Mouse (Mus musculus) forebrain, embryonic 13.5 days (tissue): ENCODE measurements at regions not wholly inside any gene's neighbourhood (a gene's known extent, or its start where the extent isn't known, plus 50 kb on each side); places are given as distances from the start of the nearest gene placed in this dataset.
"Not testable (repeated sequence)": the region's sequence is repeated elsewhere in the genome, so short reads cannot be mapped to it uniquely, and the experiment has no call there.

Source experiments
- ATAC-seq: fragments of 200-750 bp; cut with Nextera tagmentation; 2 replicates; pipeline ENCODE4 v1.8.0; 2017
- H3K27ac ChIP-seq: fragments of 300-500 bp; sonication (generic); 2 replicates; pipeline ENCODE4 v1.5.1; 2015; ENCODE audit warnings: inconsistent platforms, mild to moderate bottlenecking, moderate library complexity
- H3K27me3 ChIP-seq: fragments of 300-500 bp; sonication (generic); 2 replicates; pipeline ENCODE4 v1.6.1; 2015; ENCODE audit warnings: mild to moderate bottlenecking, inconsistent platforms
- H3K36me3 ChIP-seq: fragments of 300-500 bp; sonication (generic); 2 replicates; pipeline ENCODE4 v1.6.1; 2015; ENCODE audit warnings: mild to moderate bottlenecking, inconsistent platforms; ENCODE audit not compliant: poor library complexity, severe bottlenecking
- H3K4me1 ChIP-seq: fragments of 300-500 bp; sonication (generic); 2 replicates; pipeline ENCODE4 v1.6.1; 2015; ENCODE audit warnings: inconsistent platforms
- H3K4me2 ChIP-seq: fragments of 300-500 bp; sonication (generic); 2 replicates; pipeline ENCODE4 v1.6.1; 2015; ENCODE audit warnings: inconsistent platforms, mild to moderate bottlenecking, moderate library complexity
- H3K4me3 ChIP-seq: fragments of 300-500 bp; sonication (generic); 2 replicates; pipeline ENCODE4 v1.5.1; 2015; ENCODE audit warnings: mild to moderate bottlenecking, inconsistent platforms
- H3K9ac ChIP-seq: fragments of 300-500 bp; sonication (generic); 2 replicates; pipeline ENCODE4 v1.6.1; 2015; ENCODE audit warnings: mild to moderate bottlenecking, inconsistent platforms
- H3K9me3 ChIP-seq: fragments of 300-500 bp; sonication (generic); replicated peaks from 2 replicates; pipeline ENCODE4 v1.6.1; 2016; ENCODE audit warnings: inconsistent platforms
- WGBS: fragments of 180-500 bp; shearing (Covaris S2); methylation state at CpG from one replicate; pipeline ENCODE4 v1.1.7; 2015; 5-methylcytosine and 5-hydroxymethylcytosine counted together

- Histone ChIP-seq H3K4me3 (no peak overlapping the region), H3K36me3 (no peaks in the 10 kb centered on the region)
Observed at GRCm38 (mm10) chr10:8136662-8137061, 180.6 kb upstream of the Tab2 start.

DNA sequence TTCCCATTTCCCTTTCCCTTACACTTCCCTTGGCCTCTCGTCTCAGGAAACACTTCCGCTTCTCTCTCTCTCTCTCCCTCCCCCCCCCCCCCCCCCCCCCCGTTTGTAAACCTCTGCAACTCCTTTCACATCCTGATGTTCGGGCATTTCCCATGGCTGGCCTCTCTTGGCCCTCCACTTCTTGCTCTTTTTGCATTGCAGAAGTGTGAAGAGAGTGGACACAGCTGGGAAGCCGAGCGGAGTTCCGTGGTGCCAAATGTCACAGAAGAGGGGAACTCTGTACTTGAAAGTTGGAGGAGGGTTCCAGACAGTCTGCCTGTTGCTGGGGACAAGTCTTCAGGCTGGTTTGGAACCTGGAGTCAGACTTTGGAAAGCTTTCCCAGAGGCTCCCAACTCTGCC lies 179.2 kb upstream of the Tab2 start:
- Histone ChIP-seq H3K36me3 (no peaks in the 10 kb centered on the region), H3K27ac (no peak overlapping the region), H3K4me1 (peaks cover 14% of the 10 kb centered on the region), H3K27me3 (no peaks in the 10 kb centered on the region), H3K9me3 (no peaks in the 10 kb centered on the region), H3K9ac (no peak overlapping the region), H3K4me2 (no peak overlapping the region), H3K4me3 (no peak overlapping the region)
- 60% methylated on average over 5 of the region's 7 CpGs for WGBS
- no peak for ATAC-seq

More at GRCm38 (mm10) chr10:8136662-8137061, 180.6 kb upstream of the Tab2 start:
- Histone ChIP-seq H3K9ac (no peak overlapping the region), H3K27ac (no peak overlapping the region), H3K4me2 (no peak overlapping the region), H3K9me3 (no peaks in the 10 kb centered on the region), H3K4me1 (peaks cover 14% of the 10 kb centered on the region), H3K27me3 (no peaks in the 10 kb centered on the region)
- no peak for ATAC-seq
- WGBS: 73% methylated on average over 3 of the region's 3 CpGs

DNA sequence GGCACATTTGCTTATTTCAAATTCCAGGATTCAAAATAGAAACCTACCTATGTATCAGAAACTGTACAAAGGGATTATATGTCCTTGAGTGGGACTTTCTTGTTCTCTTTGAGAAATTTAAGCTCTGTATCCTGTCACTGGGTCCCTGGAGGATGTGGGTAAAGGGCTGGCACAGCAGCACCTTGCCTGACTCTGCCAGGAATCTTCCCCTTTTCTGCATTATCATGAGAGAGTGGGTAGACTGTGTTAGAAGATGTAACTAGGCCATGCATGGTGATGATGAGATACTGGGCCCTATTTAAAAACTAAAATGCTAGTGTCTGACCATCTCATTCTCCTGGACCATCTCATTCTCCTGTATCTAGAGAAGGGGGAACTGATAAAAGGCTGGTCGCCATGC lies 178.4 kb upstream of the Tab2 start:
- 95% methylated on average over 1 of the region's 1 CpGs for WGBS
- H3K27me3 ChIP-seq: no peaks in the 10 kb centered on the region
- H3K4me3 ChIP-seq: no peak overlapping the region
- no peak for ATAC-seq
- no peak overlapping the region for H3K4me2 ChIP-seq
- H3K9ac ChIP-seq: no peak overlapping the region
- H3K9me3 ChIP-seq: no peaks in the 10 kb centered on the region
- H3K4me1 ChIP-seq: peaks cover 14% of the 10 kb centered on the region
- no peaks in the 10 kb centered on the region for H3K36me3 ChIP-seq
- no peak overlapping the region for H3K27ac ChIP-seq

DNA sequence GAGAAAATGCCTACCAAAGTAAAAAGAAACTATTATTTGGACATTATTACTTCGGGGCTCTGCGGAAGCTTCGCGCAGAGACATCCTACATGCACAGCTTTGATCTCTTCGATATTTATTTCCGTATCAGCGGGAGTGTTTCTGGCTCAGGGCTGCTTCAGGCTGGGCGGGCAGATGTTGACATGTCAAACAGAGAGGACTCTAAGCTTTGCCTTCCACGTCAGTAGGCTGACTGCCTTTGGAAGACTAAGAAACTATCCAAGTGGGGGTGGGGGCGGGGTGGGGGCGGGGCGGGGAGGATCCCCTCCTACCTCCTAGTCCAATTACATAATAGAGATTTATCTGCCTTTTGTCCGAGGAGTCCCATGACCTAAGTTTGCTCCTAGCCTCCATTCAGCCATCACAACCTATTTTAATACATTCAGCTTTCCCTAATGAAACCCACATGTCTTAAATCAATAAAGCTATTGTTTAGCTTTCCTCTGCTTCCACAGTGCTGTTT lies 177.5 kb upstream of the Tab2 start:
- Histone ChIP-seq H3K27ac (no peak overlapping the region), H3K36me3 (no peaks in the 10 kb centered on the region), H3K4me2 (peak overlapping the region; percentile 45), H3K4me3 (no peak overlapping the region; the same call in 1 of the 2 replicates), H3K9me3 (no peaks in the 10 kb centered on the region), H3K27me3 (no peaks in the 10 kb centered on the region), H3K9ac (no peak overlapping the region), H3K4me1 (peaks cover 14% of the 10 kb centered on the region)
- 12% methylated on average over 13 of the region's 13 CpGs for WGBS
- peak; percentile 57; the same call in 1 of the 2 replicates for ATAC-seq

DNA sequence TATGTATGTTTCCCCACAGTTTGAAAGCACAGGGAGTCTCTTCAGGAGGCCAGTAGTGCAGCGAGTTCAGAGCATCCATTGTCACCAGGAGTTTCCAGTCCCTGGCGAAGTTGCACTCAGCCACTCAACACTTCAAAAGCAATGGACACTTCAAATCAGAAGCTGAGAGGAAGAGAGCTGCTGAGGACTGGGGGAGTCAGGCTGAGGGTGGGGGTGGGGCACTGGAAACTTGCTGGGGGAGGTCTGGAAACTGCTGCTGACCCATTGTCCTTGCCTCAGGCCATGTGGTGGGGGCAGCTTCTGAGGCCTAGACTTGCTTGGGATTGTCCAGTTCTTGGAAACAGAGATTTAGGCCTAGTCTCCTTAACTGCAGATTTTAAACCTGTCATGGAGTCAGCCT lies 176.8 kb upstream of the Tab2 start:
- no peak overlapping the region for H3K4me3 ChIP-seq
- ATAC-seq: 0 out of 2 replicates have a peak, but pooled peaks have one; percentile 4
- no peak overlapping the region for H3K9ac ChIP-seq
- H3K9me3 ChIP-seq: no peaks in the 10 kb centered on the region
- no peaks in the 10 kb centered on the region for H3K27me3 ChIP-seq
- H3K27ac ChIP-seq: no peak overlapping the region
- H3K4me1 ChIP-seq: peaks cover 14% of the 10 kb centered on the region
- H3K36me3 ChIP-seq: no peaks in the 10 kb centered on the region
- WGBS: 34% methylated on average over 2 of the region's 2 CpGs
- no peak overlapping the region for H3K4me2 ChIP-seq

DNA sequence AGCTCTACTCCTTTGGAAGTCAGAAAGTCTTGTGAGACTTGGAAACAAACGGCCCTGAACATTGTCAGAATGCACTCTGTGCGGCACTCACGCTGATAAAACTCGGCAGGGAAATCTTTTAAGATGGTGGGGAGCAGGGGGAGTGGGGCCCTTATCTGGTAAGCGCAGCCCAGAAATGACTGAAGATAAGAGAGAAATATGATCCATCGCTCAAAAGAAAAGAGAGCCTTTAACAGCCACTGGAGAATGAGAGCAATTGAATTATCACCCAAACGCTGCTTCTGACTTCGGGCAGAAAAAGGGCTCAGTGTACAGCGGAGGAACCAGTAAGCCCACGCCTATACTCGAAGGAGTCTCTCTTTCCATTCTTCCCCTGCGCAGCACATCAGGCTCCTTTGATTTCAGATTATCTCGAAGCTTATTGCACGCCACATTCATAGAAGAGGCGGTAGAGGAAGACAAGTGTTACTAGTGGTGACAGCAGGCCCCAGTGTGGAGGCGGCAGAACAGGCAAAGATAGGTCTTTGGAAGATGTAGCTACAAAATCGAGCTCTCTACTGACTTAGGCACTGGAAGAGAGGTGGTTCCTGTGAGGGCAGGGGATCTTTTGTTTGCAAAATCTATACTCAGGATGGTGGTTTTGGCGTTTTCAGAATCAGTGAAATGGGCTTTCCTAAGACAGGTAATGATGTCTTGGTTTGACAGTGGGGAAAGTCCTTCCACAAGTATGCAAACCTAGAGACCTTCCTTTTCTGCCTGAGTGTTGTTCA lies 174.6 kb upstream of the Tab2 start:
- Histone ChIP-seq H3K36me3 (no peaks in the 10 kb centered on the region), H3K4me3 (no peak overlapping the region), H3K9ac (no peak overlapping the region), H3K4me2 (no peak overlapping the region), H3K9me3 (no peaks in the 10 kb centered on the region), H3K27ac (no peak overlapping the region), H3K4me1 (peaks cover 14% of the 10 kb centered on the region), H3K27me3 (no peaks in the 10 kb centered on the region)
- WGBS: 67% methylated on average over 18 of the region's 18 CpGs
- no peak; the same call in 1 of the 2 replicates for ATAC-seq

GRCm38 (mm10) chr10:8130057-8130456 lies 174.0 kb upstream of the Tab2 start:
- H3K27me3 ChIP-seq: no peaks in the 10 kb centered on the region
- no peak for ATAC-seq
- no peaks in the 10 kb centered on the region for H3K36me3 ChIP-seq
- no peak overlapping the region for H3K4me2 ChIP-seq
- H3K9me3 ChIP-seq: no peaks in the 10 kb centered on the region
- H3K27ac ChIP-seq: no peak overlapping the region
- no peak overlapping the region for H3K4me3 ChIP-seq
- peaks cover 14% of the 10 kb centered on the region for H3K4me1 ChIP-seq
- 82% methylated on average over 8 of the region's 8 CpGs for WGBS
- H3K9ac ChIP-seq: no peak overlapping the region

- H3K27ac ChIP-seq: no peak overlapping the region
- no peak overlapping the region for H3K4me2 ChIP-seq
- no peak overlapping the region for H3K4me3 ChIP-seq
- 94% methylated on average over 1 of the region's 1 CpGs for WGBS
- H3K9ac ChIP-seq: no peak overlapping the region
- no peak for ATAC-seq
- H3K27me3 ChIP-seq: no peaks in the 10 kb centered on the region
- H3K9me3 ChIP-seq: no peaks in the 10 kb centered on the region
- H3K4me1 ChIP-seq: no peaks in the 10 kb centered on the region
- H3K36me3 ChIP-seq: no peaks in the 10 kb centered on the region
Observed at GRCm38 (mm10) chr10:8124124-8124523, 168.1 kb upstream of the Tab2 start.

GRCm38 (mm10) chr10:8121895-8122294 lies 165.9 kb upstream of the Tab2 start:
- Histone ChIP-seq H3K27ac (no peak overlapping the region), H3K9ac (no peak overlapping the region), H3K4me3 (no peak overlapping the region), H3K9me3 (no peaks in the 10 kb centered on the region), H3K4me1 (no peaks in the 10 kb centered on the region), H3K27me3 (no peaks in the 10 kb centered on the region), H3K36me3 (no peaks in the 10 kb centered on the region), H3K4me2 (no peak overlapping the region)
- WGBS: 85% methylated on average over 4 of the region's 4 CpGs
- no peak for ATAC-seq

DNA sequence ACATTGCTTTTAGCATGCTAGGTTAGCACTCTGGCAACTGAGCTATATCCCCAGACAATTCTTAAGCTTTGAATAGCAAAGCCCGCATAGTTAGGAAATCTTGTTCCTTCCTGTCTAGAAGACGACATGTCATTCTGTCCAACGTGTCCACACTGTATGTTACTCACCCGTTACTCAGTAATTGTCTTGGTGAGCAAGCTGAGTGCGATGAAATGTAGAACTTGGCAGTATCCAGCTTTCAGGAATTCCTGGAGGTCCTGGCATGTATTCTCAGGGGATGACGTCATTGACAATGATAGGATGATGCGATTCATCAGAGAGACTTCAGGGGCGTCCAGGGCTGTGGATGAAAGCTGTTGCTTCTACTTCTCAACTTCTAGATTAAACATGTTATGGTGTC lies 160.8 kb upstream of the Tab2 start:
- Histone ChIP-seq H3K9me3 (no peaks in the 10 kb centered on the region), H3K4me1 (no peaks in the 10 kb centered on the region), H3K36me3 (no peaks in the 10 kb centered on the region), H3K9ac (no peak overlapping the region), H3K4me3 (no peak overlapping the region), H3K4me2 (no peak overlapping the region), H3K27me3 (no peaks in the 10 kb centered on the region), H3K27ac (no peak overlapping the region)
- WGBS: 81% methylated on average over 8 of the region's 8 CpGs
- ATAC-seq: no peak

- H3K4me3 ChIP-seq, H3K27me3 ChIP-seq, H3K4me2 ChIP-seq, ATAC-seq, H3K9ac ChIP-seq, H3K27ac ChIP-seq, H3K9me3 ChIP-seq, H3K4me1 ChIP-seq, H3K36me3 ChIP-seq: not testable (repeated sequence)
- WGBS: 46% methylated on average over 5 of the region's 5 CpGs
Observed at GRCm38 (mm10) chr10:8114932-8115331, 158.9 kb upstream of the Tab2 start.

DNA sequence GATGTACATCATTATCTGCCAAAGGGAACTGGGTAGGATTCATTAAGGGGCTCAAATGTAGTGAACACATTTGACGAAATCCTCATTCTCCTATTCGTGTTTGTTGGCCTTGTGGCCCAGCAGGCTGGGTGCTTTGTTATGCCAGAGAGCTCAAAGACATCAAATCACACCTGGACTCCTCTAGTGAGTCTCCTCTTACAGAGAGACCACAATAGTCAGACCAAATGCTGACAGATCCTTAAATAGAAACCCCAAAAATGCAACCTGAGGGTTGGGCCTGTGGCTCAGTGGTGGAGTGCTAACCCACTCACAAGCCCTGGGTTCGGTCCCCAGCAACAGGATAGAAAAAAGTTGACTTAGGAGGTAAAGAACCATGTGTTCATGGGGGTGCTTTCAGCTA lies 158.5 kb upstream of the Tab2 start:
- Histone ChIP-seq H3K4me2 (no peak overlapping the region), H3K27ac (no peak overlapping the region), H3K36me3 (no peaks in the 10 kb centered on the region), H3K9ac (no peak overlapping the region), H3K27me3 (no peaks in the 10 kb centered on the region), H3K9me3 (no peaks in the 10 kb centered on the region), H3K4me3 (no peak overlapping the region), H3K4me1 (no peaks in the 10 kb centered on the region)
- no peak for ATAC-seq
- 54% methylated on average over 3 of the region's 3 CpGs for WGBS

DNA sequence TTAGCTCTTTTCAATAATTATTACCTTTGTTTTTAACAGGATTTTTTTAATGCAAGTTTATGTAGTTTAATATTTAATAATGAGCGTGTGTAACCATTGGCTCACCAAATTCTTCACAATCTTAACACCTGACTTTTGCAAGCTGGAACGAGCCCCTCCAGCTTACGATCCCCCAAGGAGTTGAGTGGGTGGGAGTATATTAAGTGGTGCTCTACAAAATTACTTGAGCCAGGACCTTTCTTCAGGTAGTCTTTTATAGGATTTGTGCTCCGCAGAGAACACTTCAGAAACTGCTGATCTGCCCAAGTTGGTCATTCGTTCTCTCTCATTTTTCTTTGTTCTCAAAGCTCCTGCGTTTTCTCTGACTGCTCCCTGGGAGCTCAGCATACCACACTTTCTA lies 144.5 kb upstream of the Tab2 start:
- no peak overlapping the region for H3K4me3 ChIP-seq
- WGBS: 90% methylated on average over 6 of the region's 6 CpGs
- H3K9me3 ChIP-seq: peaks cover 12% of the 10 kb centered on the region; the same call in 1 of the 2 replicates
- no peak overlapping the region for H3K9ac ChIP-seq
- H3K36me3 ChIP-seq: no peaks in the 10 kb centered on the region
- ATAC-seq: no peak
- H3K27me3 ChIP-seq: no peaks in the 10 kb centered on the region
- no peak overlapping the region for H3K27ac ChIP-seq
- H3K4me2 ChIP-seq: no peak overlapping the region
- H3K4me1 ChIP-seq: no peaks in the 10 kb centered on the region
